Mouse (Mus musculus) C2C12 (cell line): ENCODE measurements around the gene Samhd1.

Source experiments
- CTCF ChIP-seq: IDR thresholded peaks from one replicate; pipeline ENCODE4 v1.5.1; 2011; ENCODE audit not compliant: control insufficient read depth, insufficient read depth, insufficient read length
- MYOD1 ChIP-seq: IDR thresholded peaks from one replicate; pipeline ENCODE4 v1.6.1; 2011; ENCODE audit warnings: low read depth; ENCODE audit not compliant: control insufficient read depth, insufficient read length

DNA sequence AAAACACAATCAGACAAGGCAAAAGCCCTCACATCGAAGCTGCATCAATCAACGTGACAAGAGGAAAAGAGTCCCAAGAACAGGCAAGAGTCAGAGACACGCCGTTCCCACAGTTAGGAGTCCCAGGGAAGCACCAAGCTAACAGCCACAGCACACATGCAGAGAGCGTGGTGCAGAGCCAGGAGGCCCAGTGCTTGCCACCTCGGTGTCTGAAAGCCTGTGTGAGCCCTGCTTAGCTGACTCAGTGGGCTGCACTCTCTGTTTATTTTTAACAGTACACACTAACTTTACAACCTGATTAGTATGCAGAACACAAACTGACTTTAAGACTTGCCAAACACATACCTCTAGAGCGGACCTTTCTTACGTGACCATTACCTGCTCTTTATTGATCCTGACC lies 30.6 kb downstream of the Samhd1 start:
- TF ChIP-seq CTCF (no peak), MYOD1 (no peak)
